Mouse (Mus musculus) kidney, adult 2 months (tissue): ENCODE data around the gene Gm49325. TPM values are rescaled to one million over a fixed set of nuclear protein-coding genes. Genes with fewer than 3 reads are reported as not detected.

ENCODE experiments used
- DNase-seq: peaks from one replicate; pipeline ENCODE4 v3.0.0; 2021
- H3K27ac ChIP-seq: fragments of 200-500 bp; 2 replicates; pipeline ENCODE4 v1.5.1; 2012; ENCODE audit warnings: low read depth, low read length, control low read depth, inconsistent platforms; ENCODE audit not compliant: insufficient read depth
- H3K27me3 ChIP-seq: fragments of 200-500 bp; replicated peaks from 2 replicates; pipeline ENCODE4 v1.6.1; 2012; ENCODE audit warnings: mild to moderate bottlenecking, moderate library complexity, low read length, inconsistent platforms; ENCODE audit not compliant: control insufficient read depth, insufficient read depth
- H3K36me3 ChIP-seq: fragments of 200-500 bp; 2 replicates; pipeline ENCODE4 v1.6.1; 2012; ENCODE audit warnings: mild to moderate bottlenecking, moderate library complexity, low read length, inconsistent platforms; ENCODE audit not compliant: control insufficient read depth, insufficient read depth
- H3K4me1 ChIP-seq: fragments of 200-500 bp; 2 replicates; pipeline ENCODE4 v1.6.1; 2011; ENCODE audit warnings: low read length; ENCODE audit not compliant: control insufficient read depth, insufficient read depth
- H3K4me3 ChIP-seq: fragments of 200-500 bp; 2 replicates; pipeline ENCODE4 v1.5.1; 2011; ENCODE audit warnings: mild to moderate bottlenecking, low read depth, low read length, control low read depth; ENCODE audit not compliant: insufficient read depth
- CTCF ChIP-seq: fragments of 200-500 bp; conservative IDR thresholded peaks from 2 replicates; pipeline ENCODE4 v1.5.1; 2011; ENCODE audit warnings: low read depth, mild to moderate bottlenecking, control low read depth, low read length, moderate library complexity, mixed read lengths; ENCODE audit not compliant: insufficient read depth, insufficient read length
- POLR2A ChIP-seq: fragments of 200-500 bp; IDR thresholded peaks from one replicate; pipeline ENCODE4 v1.6.1; 2011; ENCODE audit warnings: low read depth, low read length, control low read depth
- WGBS: fragments of 180-500 bp; shearing (Covaris S2); methylation state at CpG from one replicate; pipeline ENCODE4 v1.1.7; 2018; 5-methylcytosine and 5-hydroxymethylcytosine counted together
- polyA plus RNA-seq: library from polyadenylated mRNA; depleted of rRNA; stranded (reverse); fragments of >200 nt; gene quantifications from 2 replicates; pipeline ENCODE4 v1.2.3, GENCODE M21; 2012

Gene Gm49325
- polyA plus RNA-seq, 1 experiment, result not detected

DNA sequence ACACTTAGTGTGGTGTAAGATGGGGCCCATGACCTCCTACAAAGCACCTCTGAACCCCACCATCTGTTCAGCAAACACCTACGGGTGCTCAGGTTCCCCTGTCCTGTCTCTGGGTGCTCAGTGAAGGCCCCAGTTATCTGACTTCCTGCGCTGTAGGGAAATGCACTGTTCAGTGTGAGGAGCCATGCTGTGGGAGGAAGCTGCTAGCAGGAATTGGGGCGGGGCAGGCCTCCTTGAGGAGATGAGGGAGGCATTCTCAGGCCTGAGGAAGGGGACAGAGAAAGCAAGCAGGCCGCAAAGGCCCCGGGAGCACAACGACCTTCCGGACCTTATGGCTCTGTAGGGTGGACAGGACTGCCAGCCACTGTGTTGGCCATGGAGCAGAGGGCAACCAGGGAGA is 16.9 kb upstream of the Gm49325 start:
- Histone ChIP-seq H3K4me1 (peaks cover 41% of the 10 kb centered on the region), H3K36me3 (peaks cover 9% of the 10 kb centered on the region), H3K27ac (no peak overlapping the region), H3K27me3 (no peaks in the 10 kb centered on the region), H3K4me3 (no peak overlapping the region)
- DNase-seq, result no peak
- TF ChIP-seq POLR2A (no peak), CTCF (no peak)
- WGBS, result 49% methylated on average over 7 of the region's 7 CpGs

DNA sequence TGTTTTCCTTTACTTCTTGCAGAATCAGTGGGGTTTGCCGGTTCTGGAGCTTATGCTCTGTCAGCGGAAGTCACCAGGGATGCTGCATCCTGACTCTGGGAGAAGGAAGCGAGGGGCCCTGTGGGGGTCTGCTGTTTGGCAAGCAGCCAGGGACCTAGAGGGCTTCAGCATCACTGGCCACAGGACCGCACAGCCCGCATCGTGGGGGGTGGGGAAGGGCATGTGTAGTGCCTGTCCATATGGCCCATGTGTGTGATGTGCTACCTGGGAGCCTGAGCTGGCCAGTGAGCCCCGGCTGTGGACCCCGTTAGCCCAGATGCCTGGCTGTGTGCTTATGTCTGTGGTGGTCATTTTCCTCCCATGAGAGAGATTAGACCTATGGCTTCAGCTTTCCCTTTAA is 16.2 kb upstream of the Gm49325 start:
- DNase-seq, result no peak
- TF ChIP-seq POLR2A (no peak), CTCF (no peak)
- no peak overlapping the region for H3K27ac ChIP-seq
- H3K4me3 ChIP-seq, result no peak overlapping the region
- peaks cover 41% of the 10 kb centered on the region for H3K4me1 ChIP-seq
- WGBS, result 62% methylated on average over 8 of the region's 8 CpGs
- H3K27me3 ChIP-seq, result no peaks in the 10 kb centered on the region
- H3K36me3 ChIP-seq, result peaks cover 11% of the 10 kb centered on the region

DNA sequence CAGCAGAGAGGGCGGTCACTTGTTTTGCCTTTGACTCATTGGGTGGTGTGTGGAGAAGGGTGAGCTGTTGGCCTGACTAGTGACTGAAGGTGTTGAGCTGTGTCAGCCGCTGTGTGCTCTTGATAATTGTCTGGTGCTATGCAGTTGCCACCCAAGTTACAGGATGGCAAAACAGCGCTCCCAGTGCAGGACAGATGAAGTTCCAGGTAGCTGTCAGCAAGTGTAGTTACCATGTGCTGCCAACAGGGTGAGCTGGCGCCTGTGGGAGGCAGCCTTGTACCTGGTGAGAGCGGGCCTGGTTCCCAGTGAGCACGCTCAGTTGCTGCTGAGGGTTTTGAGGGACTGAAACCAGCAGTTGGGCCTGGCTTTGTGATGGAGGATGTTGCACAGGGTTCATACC is 15.2 kb upstream of the Gm49325 start:
- WGBS, result 39% methylated on average over 6 of the region's 6 CpGs
- TF ChIP-seq CTCF (peak; percentile 97), POLR2A (no peak)
- Histone ChIP-seq H3K36me3 (peaks cover 12% of the 10 kb centered on the region), H3K27me3 (no peaks in the 10 kb centered on the region), H3K27ac (no peak overlapping the region), H3K4me3 (no peak overlapping the region), H3K4me1 (peaks cover 37% of the 10 kb centered on the region)
- peak; percentile 73 for DNase-seq

DNA sequence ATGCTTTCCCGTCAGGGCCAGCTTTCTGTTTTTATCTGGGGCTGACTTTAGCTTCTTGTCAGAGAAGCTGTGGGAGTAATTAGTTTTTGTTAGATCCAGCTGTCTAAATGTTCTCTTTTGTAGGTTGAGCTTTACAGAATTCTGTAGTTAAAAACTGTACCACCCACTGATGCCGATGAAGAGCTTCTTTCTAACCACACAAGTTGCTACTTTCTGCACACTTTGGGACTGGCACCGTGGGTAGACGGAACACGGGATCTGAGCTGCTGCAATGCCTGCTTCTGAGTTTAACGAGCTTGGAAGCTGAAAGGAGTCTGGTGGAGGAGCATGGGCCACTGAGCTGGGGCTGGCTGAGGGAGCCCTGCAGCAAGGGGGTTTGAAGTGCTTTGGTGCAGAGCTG is 14.5 kb upstream of the Gm49325 start:
- no peak for TF ChIP-seq CTCF
- TF ChIP-seq POLR2A, result no peak
- Histone ChIP-seq H3K4me3 (no peak overlapping the region), H3K36me3 (peaks cover 13% of the 10 kb centered on the region), H3K27me3 (no peaks in the 10 kb centered on the region), H3K4me1 (peaks cover 30% of the 10 kb centered on the region), H3K27ac (no peak overlapping the region)
- DNase-seq, result no peak
- WGBS, result 49% methylated on average over 6 of the region's 6 CpGs

DNA sequence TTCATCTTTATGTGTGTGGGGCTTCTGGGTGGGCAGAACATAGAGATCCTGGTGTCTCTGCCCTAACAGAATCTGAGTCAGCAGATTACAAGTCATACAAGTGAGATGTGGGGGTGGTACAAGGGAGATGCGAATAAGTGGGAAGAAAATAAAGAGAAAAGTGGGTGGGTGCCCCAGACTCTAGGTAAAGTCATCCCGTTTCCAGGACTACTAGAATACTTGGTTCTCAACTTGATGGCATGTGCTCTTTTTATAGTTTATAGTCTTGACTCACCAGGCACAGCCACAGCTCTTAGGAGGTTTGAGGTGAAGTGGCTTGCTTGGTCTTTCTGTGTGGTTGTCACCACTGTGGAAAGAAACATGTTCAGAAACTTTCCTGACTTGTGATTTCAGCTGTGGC is 9.9 kb upstream of the Gm49325 start:
- Histone ChIP-seq H3K4me1 (no peaks in the 10 kb centered on the region), H3K27ac (no peak overlapping the region), H3K36me3 (peaks cover 18% of the 10 kb centered on the region), H3K4me3 (no peak overlapping the region), H3K27me3 (no peaks in the 10 kb centered on the region)
- 75% methylated on average over 2 of the region's 2 CpGs for WGBS
- DNase-seq, result no peak
- TF ChIP-seq CTCF, result no peak
- no peak for TF ChIP-seq POLR2A

DNA sequence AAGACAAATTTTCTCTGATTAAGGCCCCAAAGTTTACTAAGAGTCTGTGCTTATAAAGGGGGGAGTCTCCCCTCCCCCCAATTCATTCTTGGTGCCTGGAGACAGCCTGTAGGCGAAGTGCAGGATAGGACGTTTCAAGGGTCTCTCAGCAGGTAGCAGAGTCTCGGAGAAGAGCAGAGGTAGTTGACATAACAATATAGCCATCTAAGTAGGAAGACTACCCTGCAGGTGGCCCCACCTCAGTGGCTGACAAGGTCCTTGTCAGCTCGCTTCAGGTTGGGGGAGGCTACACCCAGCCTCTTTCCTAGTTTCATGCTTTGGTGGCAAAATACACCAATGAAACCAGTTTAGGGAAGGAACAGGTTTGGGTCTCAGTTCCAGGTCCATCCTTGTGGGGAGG is 3.0 kb upstream of the Gm49325 start:
- Histone ChIP-seq H3K36me3 (peaks cover 2% of the 10 kb centered on the region), H3K4me3 (no peak overlapping the region), H3K4me1 (peaks cover 15% of the 10 kb centered on the region; the same call in 1 of the 2 replicates), H3K27ac (no peak overlapping the region), H3K27me3 (no peaks in the 10 kb centered on the region)
- 74% methylated on average over 4 of the region's 4 CpGs for WGBS
- DNase-seq, result no peak
- TF ChIP-seq CTCF, result no peak

DNA sequence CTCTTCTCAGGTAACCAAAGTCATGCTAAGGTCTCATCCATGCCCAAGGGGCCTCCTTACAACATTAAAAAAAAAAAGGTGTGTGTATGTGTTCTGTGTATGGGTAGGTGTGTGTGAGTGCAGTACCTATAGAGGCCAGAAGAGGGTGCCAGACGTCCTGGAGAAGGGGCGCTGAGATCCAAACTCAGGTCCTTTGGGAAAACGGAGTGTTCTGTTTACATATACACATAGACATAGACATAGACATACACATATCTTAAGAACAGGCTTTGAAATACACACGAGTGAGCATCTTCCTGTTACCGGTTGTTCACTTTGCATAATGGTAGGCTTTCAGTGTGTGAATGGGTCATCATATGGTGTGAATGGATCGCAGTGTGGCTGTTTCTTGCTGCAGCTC is 1.9 kb upstream of the Gm49325 start:
- Histone ChIP-seq H3K27ac (no peak overlapping the region), H3K36me3 (no peaks in the 10 kb centered on the region), H3K4me3 (no peak overlapping the region), H3K4me1 (peaks cover 15% of the 10 kb centered on the region; the same call in 1 of the 2 replicates), H3K27me3 (no peaks in the 10 kb centered on the region)
- TF ChIP-seq CTCF, result peak; percentile 38
- no peak for TF ChIP-seq POLR2A
- WGBS, result 92% methylated on average over 6 of the region's 6 CpGs
- DNase-seq, result no peak

DNA sequence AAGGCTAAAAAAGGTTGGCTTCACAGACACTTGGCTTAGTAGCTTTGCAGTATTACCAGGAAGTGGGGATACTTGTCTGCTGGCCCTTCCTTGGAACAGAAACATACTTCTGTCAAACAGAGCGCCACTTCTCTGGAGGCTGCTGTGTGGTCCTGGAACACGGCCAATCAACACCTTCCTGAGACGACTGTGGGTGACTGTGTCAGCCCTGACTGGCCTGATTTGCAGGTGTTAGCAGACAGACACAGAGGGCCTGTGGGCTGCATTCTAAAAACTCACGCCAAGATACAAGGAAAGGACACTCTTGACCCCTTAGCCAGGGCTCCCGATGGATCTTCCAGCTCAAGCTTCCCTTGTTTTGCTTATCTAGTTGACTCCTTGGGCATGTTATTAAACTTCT is 1.0 kb upstream of the Gm49325 start:
- H3K4me1 ChIP-seq, result peaks cover 15% of the 10 kb centered on the region; the same call in 1 of the 2 replicates
- H3K4me3 ChIP-seq, result no peak overlapping the region
- no peaks in the 10 kb centered on the region for H3K36me3 ChIP-seq
- no peak for TF ChIP-seq CTCF
- no peak for TF ChIP-seq POLR2A
- WGBS, result 50% methylated on average over 5 of the region's 5 CpGs
- peak; percentile 49 for DNase-seq
- H3K27ac ChIP-seq, result peak overlapping the region; percentile 6; the same call in 1 of the 2 replicates
- no peaks in the 10 kb centered on the region for H3K27me3 ChIP-seq
